Mouse (Mus musculus): ENCODE measurements around the gene Hgfac. TPM values are rescaled to one million over a fixed set of nuclear protein-coding genes. Genes with fewer than 3 reads are reported as not detected.
A peak's percentile ranks its signal among the peaks of the same experiment; 100 is the strongest.

The Hgfac gene
- polyA plus RNA-seq, 1 experiment from 2014 or later = 1.6 TPM

DNA sequence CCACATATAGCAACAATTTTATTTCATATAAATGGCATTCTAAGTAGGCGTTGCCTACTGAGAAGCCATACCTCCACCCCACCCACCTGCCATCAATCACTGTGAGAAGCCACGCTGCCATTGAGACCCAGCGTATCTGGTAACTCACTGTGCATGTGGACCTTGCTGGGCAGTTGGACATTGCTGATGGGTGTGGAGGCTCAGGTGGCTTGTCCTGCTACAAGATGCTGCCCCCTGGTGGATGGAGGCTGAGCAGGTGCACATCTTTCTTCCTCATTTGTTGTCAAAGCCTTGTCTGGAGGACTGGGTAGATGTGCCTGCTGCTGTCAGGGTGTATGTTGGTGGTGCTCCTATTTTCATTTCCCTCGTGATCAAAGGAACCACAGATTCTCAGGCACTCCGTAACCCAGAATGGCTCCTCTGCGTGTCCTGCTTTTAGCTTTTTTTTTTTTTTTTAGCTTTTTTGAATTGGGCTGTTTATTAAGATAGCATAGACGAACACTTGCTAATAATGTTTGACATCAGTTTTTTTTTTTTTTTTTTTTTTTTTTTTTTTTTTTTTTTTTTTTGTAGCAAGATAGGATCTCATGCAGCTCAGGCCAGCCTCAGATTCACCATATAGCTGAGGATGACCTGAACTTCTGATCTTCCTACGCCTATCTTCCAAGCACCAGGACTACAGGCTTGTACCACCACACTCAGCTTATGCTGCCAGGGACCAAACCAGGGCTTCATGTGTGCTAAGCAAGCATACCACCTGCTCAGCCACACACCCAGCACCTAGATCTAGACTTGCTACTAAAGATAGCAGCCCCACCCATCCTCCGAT lies 47.7 kb downstream of the Hgfac start:
- no peak overlapping the region for H3K27ac ChIP-seq (replicated peaks)
- peak; percentile 49 for ATAC-seq (ENCODE audit: low FRiP score, low TSS enrichment)
- 60% methylated on average over 9 of the region's 9 CpGs for WGBS

DNA sequence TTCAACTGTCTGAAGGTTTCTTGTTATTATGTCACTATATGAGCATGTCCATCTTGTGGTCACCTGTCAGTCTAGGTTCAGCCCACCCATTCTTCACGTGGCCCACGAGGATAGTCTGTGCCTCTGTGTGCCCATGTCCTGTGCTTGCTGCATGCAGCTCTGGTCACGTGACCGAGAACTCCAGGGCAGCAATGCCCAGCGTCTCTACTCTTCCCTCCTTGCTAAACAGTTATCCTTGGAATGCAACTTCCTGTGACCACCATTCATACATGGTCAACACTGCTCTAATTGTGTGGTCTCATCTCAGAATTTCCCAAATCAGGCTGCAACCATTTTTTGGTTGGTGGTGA lies 48.3 kb downstream of the Hgfac start:
- no peaks in the 10 kb centered on the region for H3K27me3 ChIP-seq (ENCODE audit: control insufficient read depth, insufficient read depth, low read length)

More for the DNA sequence above, 47.7 kb downstream of the Hgfac start:
- DNase-seq (ENCODE audit: low spot score) = peak; percentile 84
- no peak overlapping the region for H3K9ac ChIP-seq (ENCODE audit: low read length)
- no peak overlapping the region for H3K4me3 ChIP-seq (ENCODE audit: low read depth, low read length)
- no peak overlapping the region for H3K4me2 ChIP-seq (replicated peaks; ENCODE audit: low read depth)
- TF ChIP-seq EP300 (optimal IDR thresholded peaks at IDR 0.05) (no peak), CTCF (IDR thresholded peaks at IDR 0.05; ENCODE audit: low read depth) (peak; percentile 87)
- no peaks in the 10 kb centered on the region for H3K9me3 ChIP-seq (ENCODE audit: control insufficient read depth, low read length)
- no peaks in the 10 kb centered on the region for H3K27me3 ChIP-seq (ENCODE audit: control insufficient read depth, insufficient read depth, low read length)
- H3K36me3 ChIP-seq (ENCODE audit: control insufficient read depth, insufficient read depth, low read length) = peaks cover 15% of the 10 kb centered on the region
- no peaks in the 10 kb centered on the region for H3K4me1 ChIP-seq (replicated peaks; ENCODE audit: control insufficient read depth, insufficient read depth)

GRCm38 (mm10) chr5:35091636-35092035 lies 50.3 kb downstream of the Hgfac start:
- Histone ChIP-seq H3K9ac (ENCODE audit: low read length) (no peak overlapping the region), H3K4me3 (ENCODE audit: low read depth, low read length) (no peak overlapping the region), H3K27me3 (ENCODE audit: control insufficient read depth, insufficient read depth, low read length) (no peaks in the 10 kb centered on the region), H3K27ac (replicated peaks) (no peak overlapping the region), H3K4me2 (replicated peaks; ENCODE audit: low read depth) (no peak overlapping the region), H3K36me3 (ENCODE audit: control insufficient read depth, insufficient read depth, low read length) (peaks cover 29% of the 10 kb centered on the region), H3K9me3 (ENCODE audit: control insufficient read depth, low read length) (no peaks in the 10 kb centered on the region), H3K4me1 (replicated peaks; ENCODE audit: control insufficient read depth, insufficient read depth) (no peaks in the 10 kb centered on the region)
- ATAC-seq (ENCODE audit: low FRiP score, low TSS enrichment) (no peak), DNase-seq (ENCODE audit: low spot score) (no peak)
- WGBS = 85% methylated on average over 3 of the region's 3 CpGs
- TF ChIP-seq EP300 (optimal IDR thresholded peaks at IDR 0.05) (no peak), CTCF (IDR thresholded peaks at IDR 0.05; ENCODE audit: low read depth) (no peak)

More for the DNA sequence above, 48.3 kb downstream of the Hgfac start:
- Histone ChIP-seq H3K9ac (ENCODE audit: low read length) (no peak overlapping the region), H3K4me3 (ENCODE audit: low read depth, low read length) (no peak overlapping the region), H3K27ac (replicated peaks) (no peak overlapping the region), H3K36me3 (ENCODE audit: control insufficient read depth, insufficient read depth, low read length) (peaks cover 16% of the 10 kb centered on the region), H3K4me1 (replicated peaks; ENCODE audit: control insufficient read depth, insufficient read depth) (no peaks in the 10 kb centered on the region), H3K9me3 (ENCODE audit: control insufficient read depth, low read length) (no peaks in the 10 kb centered on the region), H3K4me2 (replicated peaks; ENCODE audit: low read depth) (no peak overlapping the region)
- ATAC-seq (ENCODE audit: low FRiP score, low TSS enrichment) (no peak), DNase-seq (ENCODE audit: low spot score) (no peak)
- TF ChIP-seq CTCF (IDR thresholded peaks at IDR 0.05; ENCODE audit: low read depth) (no peak), EP300 (optimal IDR thresholded peaks at IDR 0.05) (no peak)
- 66% methylated on average over 5 of the region's 5 CpGs for WGBS

Small RNAs within 50 kb of the gene (microRNA-seq; reads per million reads assigned to microRNA genes)
- 3.5 reads per million, percentile 3 among the genes with 10 or more reads in this experiment for gene Mir3097

Other genes starting within 250 kb of the Hgfac start
- 0.24 and 0.36 TPM in 2 replicates for gene Msantd1, start 133.5 kb upstream of the Hgfac start, polyA plus RNA-seq (2015; fragmentation: Nextera tagmentation; extraction: Ambion mirVana)
- 12.7 and 14.2 TPM in 2 replicates for gene Rgs12, start 92.1 kb upstream of the Hgfac start, polyA plus RNA-seq (2015; fragmentation: Nextera tagmentation; extraction: Ambion mirVana)
- 0.72 and 1.0 TPM in 2 replicates for gene Dok7, start 15.3 kb downstream of the Hgfac start, polyA plus RNA-seq (2015; fragmentation: Nextera tagmentation; extraction: Ambion mirVana)
- 101 and 116 TPM in 2 replicates for gene Lrpap1, start 64.3 kb downstream of the Hgfac start, polyA plus RNA-seq (2015; fragmentation: Nextera tagmentation; extraction: Ambion mirVana)
- gene Adra2c, start 236.8 kb downstream of the Hgfac start, polyA plus RNA-seq (2015; fragmentation: Nextera tagmentation; extraction: Ambion mirVana) = not detected in 2 replicates